Mouse (Mus musculus) layer of hippocampus, adult 9-10 months (tissue): ENCODE measurements around the gene Gpr87.
"Not testable (repeated sequence)": the region's sequence is repeated elsewhere in the genome, so short reads cannot be mapped to it uniquely, and the experiment has no call there.

Experiments used
- DNase-seq: peaks from one replicate; pipeline ENCODE4 v3.0.0; 2022; ENCODE audit warnings: low spot score

The Gpr87 gene

DNA sequence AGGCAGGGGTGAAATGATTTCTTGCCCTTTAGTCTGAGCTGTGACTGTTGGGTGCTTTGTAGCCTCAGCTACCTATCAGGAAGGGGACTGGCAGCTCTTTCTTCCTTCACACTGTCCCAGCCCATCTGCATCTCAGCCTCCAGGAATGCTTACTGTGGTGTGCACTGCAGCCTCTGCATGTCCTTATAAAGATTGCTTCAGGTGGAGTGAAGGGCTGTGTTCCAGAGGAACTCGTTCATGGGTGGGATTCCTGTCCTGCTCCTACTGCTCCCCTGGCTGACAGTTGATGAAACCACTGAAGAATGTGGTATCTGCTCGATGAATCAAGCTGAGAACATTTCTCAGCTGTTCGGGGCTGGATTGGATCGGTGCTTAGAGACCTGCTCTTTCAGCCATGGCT is 7.6 kb downstream of the Gpr87 start:
- no peak for DNase-seq

DNA sequence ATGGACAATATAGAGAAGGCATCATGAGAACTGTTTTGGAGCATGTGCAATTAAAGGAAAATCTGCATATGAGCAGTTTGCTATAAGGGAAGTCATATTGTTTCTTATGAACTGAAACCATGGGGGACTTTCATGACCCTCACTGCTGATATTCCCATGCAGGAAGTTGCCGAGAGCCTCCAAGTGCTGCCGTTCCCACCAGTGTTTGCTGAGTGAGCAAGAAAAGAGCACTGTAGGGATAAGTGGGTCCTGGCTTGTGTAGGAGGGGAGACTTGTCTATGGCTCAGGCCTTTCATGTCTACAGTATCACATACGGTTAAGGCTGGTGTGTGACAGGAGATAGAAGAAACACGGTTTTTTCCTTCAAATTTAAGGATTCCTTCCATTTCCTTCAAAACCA is 9.2 kb downstream of the Gpr87 start:
- DNase-seq = no peak

DNA sequence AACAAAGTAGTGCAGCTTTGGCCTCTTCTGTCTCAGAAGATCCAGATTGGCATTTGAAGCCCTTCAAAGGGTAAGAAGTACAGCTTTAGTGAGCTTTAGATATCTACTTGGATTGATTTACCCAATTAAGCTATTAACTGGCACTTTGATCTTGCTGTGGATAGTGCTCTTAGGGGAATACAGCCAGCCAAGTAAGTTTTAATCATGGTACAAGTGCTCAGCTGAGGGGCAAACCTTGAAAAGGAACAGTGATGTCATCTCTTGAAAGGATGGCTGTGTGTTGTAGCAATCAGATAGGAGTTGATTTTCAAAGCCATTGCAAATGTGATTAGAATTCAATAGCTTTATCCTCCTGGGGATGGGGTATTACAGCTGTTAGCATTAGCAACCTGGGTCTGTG is 12.8 kb downstream of the Gpr87 start:
- DNase-seq = no peak

DNA sequence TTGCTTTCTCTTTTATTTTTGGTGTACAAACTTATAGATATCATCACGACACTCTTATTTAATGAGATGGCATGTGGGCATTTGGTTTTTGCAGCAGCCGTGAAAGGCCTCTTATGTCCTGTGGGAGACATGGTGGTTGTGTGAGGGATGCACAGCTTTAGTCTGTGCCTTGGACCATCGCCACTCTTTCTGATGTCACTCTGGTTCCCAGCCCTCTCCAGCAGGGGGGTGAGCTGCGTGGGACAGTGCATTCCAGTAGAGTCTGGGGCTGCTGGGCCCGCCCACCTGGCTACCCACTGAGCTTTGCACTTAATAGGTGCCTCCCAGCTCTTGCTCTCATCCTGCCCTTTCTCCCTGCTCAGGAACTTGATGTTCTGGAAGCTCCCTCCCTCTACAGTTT is 13.8 kb downstream of the Gpr87 start:
- no peak for DNase-seq

DNA sequence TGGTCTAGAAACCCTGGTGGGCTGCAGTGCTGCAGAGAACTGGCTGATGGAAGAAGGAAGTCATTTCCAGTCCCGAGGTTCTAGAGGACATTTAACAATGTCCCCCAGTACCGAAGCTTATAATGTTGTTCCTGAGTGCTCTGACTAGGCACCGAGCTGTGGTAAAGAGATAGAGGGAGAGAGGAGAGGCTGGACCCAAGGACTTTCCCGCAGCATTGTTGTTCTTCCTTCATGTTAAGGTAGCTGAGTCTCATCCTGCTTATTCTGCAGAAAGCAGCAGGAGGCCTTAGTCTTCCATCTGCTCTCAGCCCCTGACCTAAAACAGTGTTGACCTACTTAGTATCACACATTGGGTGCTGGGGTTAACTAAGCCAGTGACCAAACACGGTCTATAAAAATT is 18.0 kb downstream of the Gpr87 start:
- no peak for DNase-seq

DNA sequence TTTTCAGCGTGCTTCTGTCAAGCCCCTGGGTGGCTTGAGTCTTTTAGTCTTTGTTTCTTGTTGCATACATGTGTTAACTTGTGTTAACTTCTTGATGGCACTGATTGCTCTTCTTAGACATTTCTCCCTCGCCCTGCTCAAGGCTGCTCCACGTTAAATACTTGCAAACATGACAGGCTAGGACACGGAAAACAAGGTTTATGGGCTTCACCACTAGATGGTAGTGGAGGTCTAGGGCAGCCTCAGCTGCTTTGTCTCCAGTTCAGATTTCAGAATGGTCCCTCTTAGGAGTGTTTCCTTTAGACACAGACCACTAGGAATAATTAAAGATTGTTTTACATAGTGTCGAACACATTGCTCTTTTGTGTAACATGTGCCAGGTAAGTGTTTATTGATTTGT is 19.7 kb downstream of the Gpr87 start:
- DNase-seq = peak; percentile 55

DNA sequence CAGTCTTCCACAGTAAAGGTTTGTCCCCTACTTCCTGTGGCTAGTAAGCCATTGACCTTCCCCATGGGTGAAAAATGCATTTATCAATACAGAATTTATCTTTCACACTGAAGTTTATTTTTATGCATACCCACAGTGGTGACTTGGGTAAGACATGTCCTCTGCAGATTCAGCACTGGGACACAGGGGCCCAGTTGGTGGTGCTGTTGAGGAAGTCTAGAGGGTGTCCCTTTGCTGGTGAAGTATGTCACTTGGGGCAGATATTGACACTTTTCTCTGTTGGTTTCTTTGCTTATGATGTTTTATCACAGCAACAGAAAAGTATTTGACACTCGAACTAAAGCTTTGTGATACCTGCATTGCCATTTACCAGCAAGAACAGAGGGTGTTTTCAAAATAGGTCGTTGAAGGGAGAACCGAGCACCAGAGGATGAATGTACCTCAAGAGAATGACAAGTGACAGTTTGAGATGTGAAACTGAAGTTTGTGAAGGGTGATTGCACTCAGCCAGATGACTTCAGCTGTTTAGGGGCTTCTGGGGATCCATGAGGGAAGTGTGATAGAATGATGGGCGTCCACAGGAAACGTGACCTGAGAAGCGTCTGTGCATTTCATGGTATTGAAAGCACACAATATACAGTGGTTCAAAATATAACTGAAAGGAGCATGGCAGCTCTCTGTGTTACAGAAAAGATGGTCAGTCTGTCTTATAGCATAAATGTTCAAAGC is 20.3 kb downstream of the Gpr87 start:
- no peak for DNase-seq

DNA sequence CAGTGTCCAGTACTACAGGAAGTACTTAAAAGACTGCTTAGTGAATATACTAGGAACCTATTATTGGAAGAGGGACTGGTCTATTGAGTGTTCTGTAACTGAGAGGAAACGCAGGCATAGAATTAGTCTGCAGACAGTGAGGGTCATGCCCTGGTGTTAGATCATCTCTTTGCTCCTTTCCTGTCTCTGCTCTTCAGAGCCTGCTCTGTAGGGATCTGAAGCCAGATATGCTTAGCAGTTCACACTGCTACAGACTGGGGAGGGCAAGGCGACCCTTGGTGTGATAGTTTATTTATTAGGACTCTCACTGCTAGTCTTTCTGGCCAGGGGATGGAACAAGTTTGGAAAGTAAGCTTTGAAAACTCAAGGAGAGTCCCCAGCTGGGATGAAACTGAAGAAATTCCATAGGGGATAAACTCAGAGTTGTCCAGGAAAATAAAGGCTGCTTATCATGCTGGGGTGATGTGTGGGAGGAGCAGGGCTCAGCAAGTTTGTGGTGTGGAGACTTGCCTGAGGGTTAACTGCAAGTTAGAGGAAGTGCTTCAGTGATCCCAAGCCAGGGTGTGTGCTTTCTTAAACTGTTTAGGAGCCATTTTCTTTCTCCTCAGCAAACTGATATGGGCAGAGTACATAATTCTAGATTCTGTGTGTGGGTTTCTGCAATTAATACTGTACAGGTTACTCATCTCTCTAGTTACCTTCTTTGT is 24.8 kb downstream of the Gpr87 start:
- DNase-seq = no peak

DNA sequence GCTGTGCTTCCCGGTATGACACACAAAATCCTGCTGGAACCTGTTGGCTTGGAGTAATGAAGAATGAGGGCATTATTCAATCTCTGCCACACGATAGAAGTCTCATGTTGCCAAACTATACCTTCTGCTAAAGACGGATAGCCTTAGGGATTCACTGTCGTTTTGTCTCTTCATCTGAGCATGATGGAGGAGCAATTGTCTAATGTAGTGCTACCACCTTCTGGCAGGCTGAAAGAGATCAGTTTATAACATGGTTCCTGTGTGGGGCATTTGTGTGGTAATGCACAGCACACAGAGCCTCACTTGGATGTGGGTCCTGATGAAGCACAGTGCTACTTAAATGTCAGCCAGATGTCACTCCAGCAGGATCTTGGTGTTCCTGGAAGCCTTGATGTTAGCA is 25.7 kb downstream of the Gpr87 start:
- DNase-seq = no peak

DNA sequence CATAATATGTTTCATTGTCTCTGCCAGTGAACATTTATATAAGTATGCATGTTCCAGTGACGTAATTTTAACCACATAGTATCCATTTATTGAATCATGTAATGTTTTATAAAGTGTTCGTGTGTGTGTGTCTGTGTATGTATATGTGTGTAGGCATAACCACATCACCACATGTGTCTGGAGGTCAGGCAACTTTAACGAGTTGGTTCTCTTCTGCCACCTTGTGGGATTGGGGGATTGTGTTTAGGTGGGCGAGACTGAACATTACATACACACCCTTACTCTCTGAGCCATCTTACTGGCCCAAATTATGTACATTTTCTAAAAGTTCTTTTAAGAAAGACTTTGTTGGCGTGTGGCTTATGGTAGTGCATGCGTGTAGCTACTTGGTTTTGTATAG is 26.4 kb downstream of the Gpr87 start:
- DNase-seq = no peak

DNA sequence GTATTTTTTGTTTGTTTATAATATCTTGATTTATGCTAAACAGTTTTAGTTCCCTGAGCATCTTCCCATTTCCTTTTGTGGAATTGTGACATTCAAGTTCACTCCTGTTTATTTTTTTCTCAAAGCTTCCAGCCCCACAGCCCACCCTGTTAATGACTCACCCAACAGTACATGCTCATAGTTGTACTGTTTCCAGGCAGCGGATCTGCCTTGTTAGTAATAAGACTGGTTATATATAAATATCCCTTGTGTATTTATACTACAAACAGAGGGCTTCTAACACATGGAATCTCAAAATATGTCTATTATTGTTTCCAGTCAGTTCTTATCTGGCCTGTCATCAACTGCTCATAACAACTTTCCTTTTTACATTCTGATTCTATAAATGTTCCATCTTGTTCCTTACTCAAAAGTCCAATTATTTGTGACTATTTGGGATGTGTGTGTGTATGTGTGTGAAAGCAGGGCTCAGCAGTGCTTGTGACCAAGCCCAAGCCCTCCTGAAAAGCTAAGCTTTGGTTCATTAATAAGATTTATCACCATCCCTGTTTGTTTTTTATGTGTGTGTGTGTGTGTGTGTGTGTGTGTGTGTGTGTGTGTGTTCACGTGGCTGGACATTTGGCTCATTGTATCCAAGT is 27.4 kb downstream of the Gpr87 start:
- no peak for DNase-seq

DNA sequence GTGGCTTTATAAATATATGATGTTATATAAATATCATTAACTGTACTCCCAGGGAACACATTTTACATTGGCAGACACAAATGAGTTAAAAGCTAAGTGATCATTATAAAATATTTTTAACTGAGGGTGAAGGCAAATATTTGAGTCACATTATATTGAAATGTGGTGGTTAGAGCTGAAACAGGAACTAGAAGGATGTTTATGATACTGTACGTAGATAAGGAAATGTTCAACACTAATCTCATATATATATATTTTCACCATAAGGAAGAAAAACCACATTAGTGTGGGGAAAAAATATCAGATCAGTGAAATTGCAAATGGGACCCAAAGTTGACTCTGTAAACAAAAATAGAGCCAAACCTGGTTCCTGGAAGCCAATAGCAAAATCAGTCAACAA is 34.4 kb downstream of the Gpr87 start:
- DNase-seq = no peak

DNA sequence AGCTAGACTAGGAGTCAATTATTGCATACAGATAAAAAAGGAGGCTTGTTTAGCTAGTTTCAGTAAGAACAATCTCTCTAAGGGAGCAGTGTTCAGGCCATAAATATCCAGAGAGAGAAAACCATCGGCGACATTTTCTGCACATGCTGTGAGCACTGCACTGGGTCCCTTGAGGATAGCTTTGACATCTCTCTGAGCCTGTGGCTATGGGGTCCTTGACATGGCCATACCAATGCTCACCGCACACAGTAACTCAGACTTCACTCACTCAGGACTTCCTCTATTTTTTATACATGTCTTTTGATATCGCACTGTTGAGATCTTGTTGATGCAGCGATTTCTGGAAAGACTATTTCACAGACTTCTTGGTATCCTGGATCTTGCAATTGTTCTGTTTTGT is 37.9 kb downstream of the Gpr87 start:
- DNase-seq = no peak

DNA sequence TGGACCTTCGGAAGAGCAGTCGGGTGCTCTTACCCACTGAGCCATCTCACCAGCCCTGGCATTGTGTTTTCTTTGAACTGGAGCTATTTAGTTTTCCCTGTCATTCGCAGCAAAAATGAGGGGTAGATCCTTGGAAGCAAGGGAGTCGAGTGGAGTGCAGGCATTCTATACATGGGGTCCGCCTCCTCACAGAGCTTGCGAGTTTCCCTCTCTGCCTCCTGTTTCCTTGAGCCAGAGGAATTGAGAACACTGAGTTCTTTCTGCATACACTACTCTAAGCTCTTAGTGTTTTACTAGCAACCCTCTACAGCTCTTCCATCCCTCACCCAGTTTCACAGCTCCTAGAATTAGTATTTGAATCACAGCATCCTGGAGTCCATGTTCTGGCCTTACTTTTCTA is 39.5 kb downstream of the Gpr87 start:
- DNase-seq = no peak

DNA sequence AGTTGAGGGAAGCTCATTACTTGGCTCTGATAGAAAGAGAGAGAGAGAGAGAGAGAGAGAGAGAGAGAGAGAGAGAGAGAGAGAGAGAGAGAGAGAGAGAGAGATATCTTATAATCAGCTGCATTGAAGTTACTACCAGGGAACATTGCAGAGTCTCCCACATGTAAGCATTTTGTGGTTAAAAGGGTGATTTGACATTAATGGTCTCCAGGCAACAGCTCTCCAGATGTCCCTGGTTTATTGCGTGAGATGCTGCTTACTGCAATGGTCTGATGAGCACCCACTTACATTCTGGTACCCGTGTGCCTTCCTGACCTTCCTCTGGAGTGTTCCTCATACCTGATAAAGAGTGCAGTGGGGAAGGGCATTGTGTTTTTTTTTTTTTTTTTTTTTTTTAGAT is 40.0 kb downstream of the Gpr87 start:
- DNase-seq = no peak

DNA sequence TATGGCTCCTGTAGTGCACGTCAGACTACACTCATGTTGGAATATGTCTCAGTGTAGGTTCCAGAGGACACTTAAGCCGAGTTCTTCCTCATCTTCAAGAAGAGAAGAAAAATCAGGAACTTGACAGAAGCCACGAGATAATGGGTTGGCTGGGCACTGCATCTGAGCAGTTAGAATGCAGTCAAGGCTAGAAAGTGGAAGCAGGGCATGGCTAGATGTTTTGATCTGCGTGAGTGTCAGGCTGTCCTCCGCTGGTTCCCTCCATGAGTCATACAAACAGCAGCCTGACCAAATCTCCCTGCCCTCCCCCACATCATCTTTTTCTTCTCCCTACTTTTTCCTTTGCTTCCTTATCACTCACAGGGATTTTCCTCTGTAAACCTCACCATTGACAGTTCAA is 41.5 kb downstream of the Gpr87 start, which contains the start of gene P2ry14:
TSS of gene P2ry14 (minus strand) at position 195 of the 400 bp plus-strand sequence.
- DNase-seq = no peak

DNA sequence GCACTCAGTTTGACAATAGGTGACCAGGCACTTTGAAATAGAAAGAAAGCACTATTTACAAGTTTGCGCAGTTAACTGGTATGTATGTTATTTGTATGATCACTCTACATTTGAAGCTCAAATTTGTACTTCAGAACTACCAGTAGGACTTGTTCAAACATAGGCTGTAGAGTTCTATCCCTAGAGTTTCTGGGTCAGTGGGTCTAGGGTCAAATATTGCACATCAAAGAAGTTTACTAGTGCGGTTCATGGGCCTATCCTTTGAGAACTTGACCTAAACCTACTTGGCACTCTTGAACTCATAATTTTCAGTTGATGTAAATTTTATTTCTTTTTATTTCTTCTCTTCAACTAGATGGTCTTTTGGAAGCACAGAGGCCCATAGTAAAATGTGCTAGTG is 44.3 kb downstream of the Gpr87 start:
- DNase-seq = no peak

DNA sequence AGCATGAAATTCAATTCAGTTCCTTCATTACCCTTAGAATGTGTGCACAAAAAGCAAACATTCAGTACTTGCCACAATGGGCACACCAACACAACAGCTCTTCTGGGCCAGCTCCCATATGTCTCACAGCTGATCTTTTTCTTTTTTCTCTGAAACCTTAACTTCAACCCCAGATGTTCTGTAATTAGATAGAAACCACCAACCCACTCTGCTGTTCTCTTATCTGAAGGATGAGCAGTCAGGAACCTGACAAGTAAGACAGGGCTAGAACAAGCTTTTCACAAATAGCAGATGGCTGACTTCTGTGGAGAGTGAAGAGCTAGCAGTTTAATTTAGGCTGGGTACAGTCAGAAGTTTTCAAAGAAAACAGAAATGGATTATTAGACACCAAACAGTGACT is 45.3 kb downstream of the Gpr87 start:
- no peak for DNase-seq

DNA sequence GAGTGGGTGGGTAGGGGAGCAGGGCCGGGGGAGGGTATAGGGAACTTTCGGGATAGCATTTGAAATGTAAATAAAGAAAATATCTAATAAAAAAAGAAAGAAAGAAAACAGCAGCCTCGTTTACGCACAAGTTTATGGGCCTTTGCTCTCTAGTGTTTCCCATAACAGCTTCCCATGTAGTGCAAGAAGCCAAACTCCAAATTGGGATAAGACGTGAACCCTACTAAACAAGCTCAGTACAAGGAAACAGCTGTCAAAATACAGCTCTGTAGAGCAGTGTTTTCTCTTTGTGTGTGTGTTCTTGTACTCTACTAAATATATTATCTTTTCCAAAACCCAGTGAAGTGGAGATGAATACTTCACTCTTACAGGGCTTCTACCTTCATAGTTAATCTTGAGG is 49.7 kb downstream of the Gpr87 start:
- no peak for DNase-seq

DNA sequence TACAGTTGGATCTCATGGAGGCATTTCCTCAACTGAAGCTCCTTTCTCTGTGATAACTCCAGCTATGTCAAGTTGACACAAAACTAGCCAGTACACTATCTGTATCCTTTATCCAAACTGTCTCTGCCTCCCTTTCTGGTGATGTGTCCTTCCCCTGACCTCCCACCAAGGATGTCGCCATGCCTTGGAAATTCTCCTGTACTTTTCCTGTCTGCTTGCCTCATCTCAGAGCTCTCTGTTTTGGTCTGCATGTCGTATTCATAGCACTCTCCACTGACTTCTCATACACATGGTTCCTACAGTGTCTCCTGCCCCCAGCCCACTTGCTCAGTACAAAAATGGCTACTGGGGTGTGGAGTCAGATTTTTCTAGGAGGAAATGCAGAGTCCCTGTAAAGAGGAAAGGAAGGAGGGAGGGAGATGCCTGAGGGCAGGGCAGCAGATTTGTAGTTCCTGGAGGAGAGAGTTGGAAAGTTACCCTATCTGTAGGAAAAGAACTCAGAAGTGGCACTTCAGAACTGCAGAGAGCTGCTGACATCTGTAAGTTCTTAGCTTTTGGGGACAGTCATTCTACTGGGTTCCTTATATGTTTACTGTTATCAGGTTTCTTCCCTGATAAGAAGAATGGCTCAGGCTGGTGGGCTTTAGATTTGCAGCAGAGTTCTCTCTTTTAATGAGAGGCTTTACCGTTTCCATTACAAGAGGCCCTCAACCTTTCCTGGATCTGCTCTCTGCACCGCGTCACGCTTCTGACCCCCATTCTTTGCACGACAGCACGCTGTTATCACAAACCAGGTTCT is 53.2 kb downstream of the Gpr87 start:
- no peak for DNase-seq

DNA sequence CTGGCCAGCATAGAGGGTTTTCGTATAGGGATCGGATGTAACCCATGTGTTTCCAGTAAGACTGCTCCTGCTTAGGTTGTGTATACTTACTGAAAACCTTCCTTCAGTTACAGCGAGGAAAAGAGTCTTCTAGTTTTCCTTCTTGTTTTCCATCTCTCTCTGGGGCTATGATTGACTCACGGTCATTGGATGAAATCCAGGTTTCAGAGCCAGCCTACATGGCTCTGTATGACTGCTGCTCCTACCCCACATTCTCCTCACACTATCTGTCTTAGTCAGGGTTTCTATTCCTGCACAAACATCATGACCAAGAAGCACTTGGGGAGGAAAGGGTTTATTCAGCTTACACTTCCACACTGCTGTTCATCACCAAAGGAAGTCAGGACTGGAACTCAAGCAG is 54.0 kb downstream of the Gpr87 start:
- DNase-seq = not testable (repeated sequence)

DNA sequence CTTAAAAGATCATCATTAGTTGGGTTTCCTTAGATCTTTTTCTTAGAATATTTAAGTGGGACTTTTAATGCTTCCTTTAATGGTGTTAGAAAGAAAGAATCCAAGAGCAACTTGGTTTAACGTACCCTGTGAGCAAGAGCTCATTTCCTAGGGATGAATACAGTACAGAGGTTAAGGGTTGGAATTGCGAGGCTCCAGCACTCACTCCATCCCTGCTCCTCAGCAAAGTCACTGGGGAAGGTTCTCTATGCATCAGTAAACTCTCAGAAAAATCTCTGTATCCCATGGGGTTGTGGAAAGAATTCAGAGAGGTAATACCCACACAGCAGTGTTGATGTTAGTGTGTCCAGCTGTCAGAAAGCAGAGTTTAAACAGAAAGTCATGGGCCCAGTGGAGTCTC is 54.8 kb downstream of the Gpr87 start:
- no peak for DNase-seq

DNA sequence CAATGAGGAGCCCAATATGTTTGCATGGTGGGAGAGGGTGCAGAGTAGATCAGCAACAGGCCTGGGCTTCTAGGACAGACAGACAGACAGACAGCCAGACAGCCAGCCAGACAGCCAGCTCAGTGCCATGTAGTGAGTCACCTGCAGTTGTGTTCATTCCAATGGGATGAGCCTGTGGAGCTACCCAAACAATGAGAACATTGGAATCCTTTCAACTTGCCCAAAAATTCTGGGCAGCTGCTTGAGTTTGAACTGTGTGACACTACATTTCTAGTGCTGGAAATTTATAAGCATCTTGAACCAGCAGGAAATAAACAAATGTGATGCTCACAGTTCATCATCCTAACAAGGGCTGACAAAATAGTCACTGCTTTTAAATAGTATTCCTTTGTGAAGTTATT is 55.3 kb downstream of the Gpr87 start:
- DNase-seq = no peak
